In genomic region chr11:51915656-51916032, GRCm38 (mm10) we compare ENCODE assay signal across 7 mouse cellular contexts. TPM values are rescaled to one million over a fixed set of nuclear protein-coding genes. Genes with fewer than 3 reads are reported as not detected.
DNase-seq lines count a peak whose midpoint lies in the region; ATAC-seq lines count a peak whose summit lies in the region.

No protein-coding gene starts in this region.

- no peaks in the 10 kb centered on the region for H3K27me3 ChIP-seq in forebrain, embryonic 16.5 days (replicated peaks; ENCODE audit: control insufficient read depth, insufficient read depth, low read length)
- H3K27me3 ChIP-seq in liver, embryonic 16.5 days (ENCODE audit: control insufficient read depth, insufficient read depth, low read depth, low read length), result no peaks in the 10 kb centered on the region

- ATAC-seq in forebrain, embryonic 16.5 days, result no peak
- peak; percentile 3; the same call in 1 of the 2 replicates for ATAC-seq in liver, embryonic 16.5 days (ENCODE audit: low read depth)

- peak overlapping the region; percentile 42 for H3K4me2 ChIP-seq in forebrain, embryonic 16.5 days (ENCODE audit: low read length)
- H3K4me2 ChIP-seq in liver, embryonic 16.5 days (ENCODE audit: low read depth, low read length), result peak overlapping the region; percentile 58

- no peaks in the 10 kb centered on the region for H3K9me3 ChIP-seq in forebrain, embryonic 16.5 days (ENCODE audit: control insufficient read depth, low read length)
- no peaks in the 10 kb centered on the region for H3K9me3 ChIP-seq in liver, embryonic 16.5 days (replicated peaks; ENCODE audit: control insufficient read depth, low read length)

- no peaks in the 10 kb centered on the region for H3K36me3 ChIP-seq in forebrain, embryonic 16.5 days (ENCODE audit: control insufficient read depth, insufficient read depth)
- no peaks in the 10 kb centered on the region for H3K36me3 ChIP-seq in liver, embryonic 16.5 days (ENCODE audit: control insufficient read depth, insufficient read depth)

- peaks cover 12% of the 10 kb centered on the region for H3K4me1 ChIP-seq in forebrain, embryonic 16.5 days (replicated peaks; ENCODE audit: control insufficient read depth, insufficient read depth, low read length)
- H3K4me1 ChIP-seq in liver, embryonic 16.5 days (ENCODE audit: control insufficient read depth, low read depth, low read length), result peaks cover 5% of the 10 kb centered on the region

- peak overlapping the region; percentile 5; the same call in 1 of the 2 replicates for H3K9ac ChIP-seq in forebrain, embryonic 16.5 days (replicated peaks; ENCODE audit: low read depth, low read length)
- no peak overlapping the region for H3K9ac ChIP-seq in liver, embryonic 16.5 days (ENCODE audit: low read depth, low read length)

- H3K27ac ChIP-seq in forebrain, embryonic 16.5 days (ENCODE audit: low read length), result no peak overlapping the region
- peak overlapping the region; percentile 48 for H3K27ac ChIP-seq in liver, embryonic 16.5 days (ENCODE audit: low read length)

- 11% methylated on average over 8 of the region's 8 CpGs for WGBS in forebrain, embryonic 16.5 days
- WGBS in liver, embryonic 16.5 days (ENCODE audit: insufficient replicate concordance), result 22% methylated on average over 8 of the region's 8 CpGs

- peak; percentile 20 for DNase-seq in urinary bladder, postnatal 25 days (ENCODE audit: low spot score)
- DNase-seq in urinary bladder, postnatal 36 days (ENCODE audit: low spot score in 2 of 2), result no peak
- DNase-seq in right cerebral cortex, postnatal 36 days (ENCODE audit: low spot score in 2 of 2), result no peak
- no peak for DNase-seq in layer of hippocampus, adult 9-11 months
- DNase-seq in adrenal gland, postnatal 25 days, result no peak

- peak overlapping the region; percentile 13; the same call in 1 of the 2 replicates for H3K4me3 ChIP-seq in forebrain, embryonic 16.5 days (replicated peaks; ENCODE audit: low read length)
- peak overlapping the region; percentile 50 for H3K4me3 ChIP-seq in liver, embryonic 16.5 days (ENCODE audit: low read depth, low read length)

RNA-seq across cellular contexts. Expression of gene Cdkn2aipnl, which starts 51.8 kb away (rescaled TPM):
- 119 TPM in 2 replicates for polyA plus RNA-seq in forebrain, embryonic 16.5 days (2015; fragmentation: Nextera tagmentation; extraction: Ambion mirVana)
- 40.6 and 41.7 TPM in 2 replicates for polyA plus RNA-seq in liver, embryonic 16.5 days (2015; fragmentation: Nextera tagmentation; extraction: Ambion mirVana)
- 20.1 and 20.5 TPM in 2 replicates for total RNA-seq in adrenal gland, postnatal 25 days (2021)

RNA-seq across cellular contexts. Expression of gene Jade2, which starts 58.2 kb away (rescaled TPM):
- 0.47 and 0.70 TPM in 2 replicates for polyA plus RNA-seq in forebrain, embryonic 16.5 days (2015; fragmentation: Nextera tagmentation; extraction: Ambion mirVana)
- 0.64 and 0.79 TPM in 2 replicates for polyA plus RNA-seq in liver, embryonic 16.5 days (2015; fragmentation: Nextera tagmentation; extraction: Ambion mirVana)
- 16.3 and 19.8 TPM in 2 replicates for total RNA-seq in adrenal gland, postnatal 25 days (2021)
